ENCODE assay signal across 19 mouse cellular contexts in genomic region chr11:85799856-85800255, GRCm38 (mm10). TPM values are rescaled to one million over a fixed set of nuclear protein-coding genes. Genes with fewer than 3 reads are reported as not detected.
A peak's percentile ranks its signal among the peaks of the same experiment; 100 is the strongest.
DNase-seq lines count a peak whose midpoint lies in the region; ATAC-seq lines count a peak whose summit lies in the region.
"Had no signal": no experiment of that assay in that cellular context is flagged by ENCODE, and none has a peak within 500 bp of the region (broad histone marks: within the 10 kb centered on the region; RNA-seq: fewer than 3 reads in every experiment).

No protein-coding gene starts in this region.

- no peaks in the 10 kb centered on the region for H3K36me3 ChIP-seq in kidney, embryonic 15.5 days
- H3K36me3 ChIP-seq in erythroblast, embryonic 14.5 days (ENCODE audit: control insufficient read depth) = peaks cover 78% of the 10 kb centered on the region
- H3K36me3 ChIP-seq in liver, embryonic 12.5 days = no peaks in the 10 kb centered on the region
- H3K36me3 ChIP-seq: limb, embryonic 15.5 days; midbrain, embryonic 15.5 days; neural tube, embryonic 13.5 days had no signal

- DNase-seq in kidney, postnatal 36 days = no peak
- DNase-seq in heart, postnatal 14 days = peak; percentile 53 to 73
- no peak for DNase-seq in adipocyte (ENCODE audit: low spot score)
- no peak for DNase-seq in right cerebral cortex, adult 2 months (ENCODE audit: low spot score in 2 of 2)
- DNase-seq: forebrain, postnatal 0 days; layer of hippocampus, adult 9-11 months; right cerebral cortex, postnatal 25 days had no signal

- H3K27ac ChIP-seq in kidney, embryonic 15.5 days = peak overlapping the region; percentile 41; the same call in 1 of the 2 replicates
- H3K27ac ChIP-seq in liver, embryonic 12.5 days = peak overlapping the region; percentile 94
- H3K27ac ChIP-seq: limb, embryonic 15.5 days; midbrain, embryonic 15.5 days; neural tube, embryonic 13.5 days had no signal

- peaks cover 30% of the 10 kb centered on the region for H3K4me1 ChIP-seq in kidney, embryonic 15.5 days
- H3K4me1 ChIP-seq in erythroblast, embryonic 14.5 days (ENCODE audit: control insufficient read depth) = peaks cover 78% of the 10 kb centered on the region
- peaks cover 74% of the 10 kb centered on the region for H3K4me1 ChIP-seq in liver, embryonic 12.5 days
- H3K4me1 ChIP-seq: midbrain, embryonic 15.5 days; neural tube, embryonic 13.5 days had no signal

- WGBS in kidney, embryonic 15.5 days = 24% methylated on average over 19 of the region's 19 CpGs
- 6% methylated on average over 19 of the region's 19 CpGs for WGBS in liver, embryonic 12.5 days (ENCODE audit: insufficient replicate concordance)

- H3K9me3 ChIP-seq in kidney, embryonic 15.5 days (replicated peaks) = no peaks in the 10 kb centered on the region
- H3K9me3 ChIP-seq in erythroblast, embryonic 14.5 days (ENCODE audit: control insufficient read depth, low read length) = no peaks in the 10 kb centered on the region
- no peaks in the 10 kb centered on the region for H3K9me3 ChIP-seq in liver, embryonic 12.5 days (replicated peaks)
- H3K9me3 ChIP-seq: limb, embryonic 15.5 days; midbrain, embryonic 15.5 days; neural tube, embryonic 13.5 days had no signal

- no peak overlapping the region for H3K4me3 ChIP-seq in kidney, embryonic 15.5 days (replicated peaks)
- H3K4me3 ChIP-seq in erythroblast, embryonic 14.5 days (replicated peaks) = peak overlapping the region; percentile 57
- peak overlapping the region; percentile 2 for H3K4me3 ChIP-seq in liver, embryonic 12.5 days
- H3K4me3 ChIP-seq: limb, embryonic 15.5 days; midbrain, embryonic 15.5 days; neural tube, embryonic 13.5 days had no signal

- peak overlapping the region; percentile 31; the same call in 1 of the 2 replicates for H3K4me2 ChIP-seq in kidney, embryonic 15.5 days
- H3K4me2 ChIP-seq in liver, embryonic 12.5 days = peak overlapping the region; percentile 65
- H3K4me2 ChIP-seq: limb, embryonic 15.5 days; midbrain, embryonic 15.5 days; neural tube, embryonic 13.5 days had no signal

- no peak overlapping the region for H3K9ac ChIP-seq in kidney, embryonic 15.5 days
- 0 out of 2 replicates have a peak overlapping the region, but pooled peaks have one; percentile 45 for H3K9ac ChIP-seq in liver, embryonic 12.5 days
- H3K9ac ChIP-seq: forebrain, postnatal 0 days; limb, embryonic 15.5 days; midbrain, embryonic 15.5 days; neural tube, embryonic 13.5 days had no signal

- intact Hi-C loops in heart, postnatal 14 days (cut with DNase I) = no loop called here

- H3K27me3 ChIP-seq in kidney, embryonic 15.5 days = no peaks in the 10 kb centered on the region
- peaks cover 7% of the 10 kb centered on the region; the same call in 1 of the 2 replicates for H3K27me3 ChIP-seq in erythroblast, embryonic 14.5 days (ENCODE audit: control insufficient read depth)
- peaks cover 29% of the 10 kb centered on the region for H3K27me3 ChIP-seq in liver, embryonic 12.5 days (replicated peaks)
- H3K27me3 ChIP-seq: midbrain, embryonic 15.5 days; neural tube, embryonic 13.5 days had no signal

- 0 out of 2 replicates have a peak, but pooled peaks have one; percentile 55 for ATAC-seq in kidney, embryonic 15.5 days (replicated peaks; ENCODE audit: low FRiP score)
- ATAC-seq in liver, embryonic 12.5 days = peak; percentile 71
- no peak for ATAC-seq in inflammation-experienced regulatory T-cells, adult 6 months
- ATAC-seq: forebrain, postnatal 0 days; midbrain, embryonic 15.5 days had no signal

RNA-seq across cellular contexts. Expression of gene Tbx2, which starts 32.5 kb away (rescaled TPM):
- polyA plus RNA-seq in kidney, embryonic 15.5 days (2015; fragmentation: Nextera tagmentation; extraction: Ambion mirVana) = 11.2 and 11.4 TPM in 2 replicates
- 0.12 and 0.13 TPM in 2 replicates for polyA plus RNA-seq in erythroblast, embryonic 14.5 days (2012)
- total RNA-seq in heart, postnatal 14 days (2021) = 10 to 100 TPM; 11.8 to 14.5 TPM
- 1.1 and 1.4 TPM in 2 replicates for polyA plus RNA-seq in liver, embryonic 12.5 days (2016; fragmentation: Nextera tagmentation; extraction: Ambion mirVana)
- polyA plus RNA-seq in inflammation-experienced regulatory T-cells, adult 6 months (2017; shearing (Covaris generic)) = not detected

RNA-seq across cellular contexts. Expression of gene Gm11444, which starts 50.3 kb away (rescaled TPM):
- polyA plus RNA-seq in kidney, embryonic 15.5 days (2015; fragmentation: Nextera tagmentation; extraction: Ambion mirVana) = not detected in 2 replicates
- polyA plus RNA-seq in erythroblast, embryonic 14.5 days (2012) = not detected in 2 replicates
- not detected for total RNA-seq in heart, postnatal 14 days (2021)
- polyA plus RNA-seq in liver, embryonic 12.5 days (2016; fragmentation: Nextera tagmentation; extraction: Ambion mirVana) = not detected in 2 replicates
- not detected for polyA plus RNA-seq in inflammation-experienced regulatory T-cells, adult 6 months (2017; shearing (Covaris generic))
- total RNA-seq: forebrain, postnatal 0 days; granulocyte monocyte progenitor cell, adult 5-6 weeks had no signal
- polyA plus RNA-seq: C2C12; embryonic facial prominence, embryonic 11.5 days; forebrain, postnatal 0 days; kidney, adult 2 months; limb, embryonic 15.5 days; midbrain, embryonic 15.5 days; neural tube, embryonic 13.5 days; stomach, embryonic 16.5 days had no signal

Comparison
In these comparisons a context has a peak if more than half of its experiments do, and no peak if none do; other contexts are left out.
1. DNase-seq: peak in heart, postnatal 14 days (2 of 2); none in kidney, postnatal 36 days (0 of 2), adipocyte (single experiment) and right cerebral cortex, adult 2 months (0 of 2).